Mouse (Mus musculus) urinary bladder, adult 18-20 months (tissue): ENCODE results near the gene Tesc.

Experiments used
- DNase-seq, 2 experiments: peaks; one replicate each; pipeline ENCODE4 v3.0.0; 2022; ENCODE audit warnings: low spot score in 2 of 2, mixed read lengths in 2 of 2

Gene Tesc

GRCm38 (mm10) chr5:118073213-118073773 is 45.8 kb downstream of the Tesc start:
- no peak for DNase-seq

GRCm38 (mm10) chr5:118076721-118077592 is 49.4 kb downstream of the Tesc start:
- no peak for DNase-seq

GRCm38 (mm10) chr5:118078550-118078949 is 51.0 kb downstream of the Tesc start:
- DNase-seq = no peak

GRCm38 (mm10) chr5:118079354-118079753 is 51.8 kb downstream of the Tesc start:
- DNase-seq = no peak

GRCm38 (mm10) chr5:118079839-118080250 is 52.3 kb downstream of the Tesc start:
- DNase-seq = no peak

GRCm38 (mm10) chr5:118081374-118081949 is 53.9 kb downstream of the Tesc start:
- no peak for DNase-seq

GRCm38 (mm10) chr5:118081996-118082395 is 54.5 kb downstream of the Tesc start:
- DNase-seq = no peak

GRCm38 (mm10) chr5:118083060-118083638 is 55.6 kb downstream of the Tesc start:
- no peak for DNase-seq

GRCm38 (mm10) chr5:118084171-118084727 is 56.7 kb downstream of the Tesc start:
- DNase-seq = no peak

- no peak for DNase-seq
Observed at GRCm38 (mm10) chr5:118085313-118085712, 57.8 kb downstream of the Tesc start.

- DNase-seq = no peak
Observed at GRCm38 (mm10) chr5:118086956-118087355, 59.4 kb downstream of the Tesc start.

GRCm38 (mm10) chr5:118089102-118089501 is 61.6 kb downstream of the Tesc start:
- DNase-seq = no peak

- DNase-seq = no peak
Observed at GRCm38 (mm10) chr5:118090101-118090500, 62.6 kb downstream of the Tesc start.

GRCm38 (mm10) chr5:118090837-118091236 is 63.3 kb downstream of the Tesc start:
- peak in 1 of 2 experiments; percentile 20 for DNase-seq

- DNase-seq = no peak
Observed at GRCm38 (mm10) chr5:118093321-118094035, 65.9 kb downstream of the Tesc start.

GRCm38 (mm10) chr5:118095433-118095832 is 67.9 kb downstream of the Tesc start:
- no peak for DNase-seq

- no peak for DNase-seq
Observed at GRCm38 (mm10) chr5:118095849-118096248, 68.3 kb downstream of the Tesc start.

- no peak for DNase-seq
Observed at GRCm38 (mm10) chr5:118096317-118096716, 68.8 kb downstream of the Tesc start.

GRCm38 (mm10) chr5:118099069-118099869 is 71.7 kb downstream of the Tesc start:
- no peak for DNase-seq

GRCm38 (mm10) chr5:118099870-118100478 is 72.4 kb downstream of the Tesc start:
- DNase-seq = no peak
